Mouse (Mus musculus) G1E (cell line): ENCODE measurements around the gene Map4k4.

Experiments
- CTCF ChIP-seq: IDR thresholded peaks from 2 replicates; pipeline ENCODE4 v1.5.1; 2012; ENCODE audit warnings: low read depth, low read length, inconsistent platforms, mixed read lengths
- GATA2 ChIP-seq: IDR thresholded peaks from 2 replicates; pipeline ENCODE4 v1.6.1; 2012; ENCODE audit warnings: low read depth, low read length, inconsistent platforms, borderline replicate concordance
- POLR2AphosphoS5 ChIP-seq: IDR thresholded peaks from 2 replicates; pipeline ENCODE4 v1.6.1; 2012; ENCODE audit warnings: low read depth, low read length, inconsistent platforms; ENCODE audit not compliant: insufficient replicate concordance
- TAL1 ChIP-seq: conservative IDR thresholded peaks from 2 replicates; pipeline ENCODE4 v1.6.1; 2012; ENCODE audit warnings: low read depth, low read length, inconsistent platforms, mixed read lengths

GRCm38 (mm10) chr1:39993921-39994320 lies 93.2 kb downstream of the Map4k4 start:
- TF ChIP-seq CTCF, result no peak
- no peak for TF ChIP-seq GATA2
- no peak for TF ChIP-seq TAL1
- TF ChIP-seq POLR2AphosphoS5, result no peak
